Mouse (Mus musculus) T-helper 1 cell (primary cell): ENCODE results near the gene Trpm2.
"Not testable (repeated sequence)": the region's sequence is repeated elsewhere in the genome, so short reads cannot be mapped to it uniquely, and the experiment has no call there.

Experiments used
- in situ Hi-C: fragments of 300-600 bp; cut with MboI, MseI; formaldehyde crosslinking; loops from one replicate; pipeline ENCODE4 v1.15.1; 2025; ENCODE audit warnings: high pct_unique_total_duplicates

The Trpm2 gene

GRCm38 (mm10) chr10:77978351-77979350 is 8.3 kb upstream of the Trpm2 start, which contains the start of gene 1810043G02Rik:
1810043G02Rik (plus strand) TSS chr10:77978524.
- in situ Hi-C loops: no loop called here

- in situ Hi-C loops: no loop called here
Observed at GRCm38 (mm10) chr10:77976458-77977150, 6.2 kb upstream of the Trpm2 start.

- in situ Hi-C loops: no loop called here
Observed at GRCm38 (mm10) chr10:77975653-77976052, 5.3 kb upstream of the Trpm2 start.

DNA sequence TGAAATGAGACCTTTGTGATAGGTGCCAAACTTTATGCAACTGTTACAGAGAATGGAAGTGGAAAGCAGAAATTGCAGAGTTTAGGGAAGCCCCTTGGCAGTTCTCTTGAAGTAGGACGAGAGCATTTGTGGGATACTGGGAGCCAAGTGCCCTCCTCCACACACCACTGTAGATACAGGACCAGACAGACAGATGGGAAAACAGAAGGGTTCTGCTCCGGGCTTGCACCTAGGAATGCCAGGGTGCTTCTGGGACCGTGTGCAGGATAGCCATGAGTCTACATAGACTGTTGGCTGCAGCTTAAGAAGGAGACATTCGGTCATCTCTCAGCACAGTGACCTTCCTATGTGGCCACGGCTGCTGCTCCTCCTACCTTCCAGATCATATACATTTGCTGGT is 4.4 kb upstream of the Trpm2 start:
- in situ Hi-C loops: no loop called here

DNA sequence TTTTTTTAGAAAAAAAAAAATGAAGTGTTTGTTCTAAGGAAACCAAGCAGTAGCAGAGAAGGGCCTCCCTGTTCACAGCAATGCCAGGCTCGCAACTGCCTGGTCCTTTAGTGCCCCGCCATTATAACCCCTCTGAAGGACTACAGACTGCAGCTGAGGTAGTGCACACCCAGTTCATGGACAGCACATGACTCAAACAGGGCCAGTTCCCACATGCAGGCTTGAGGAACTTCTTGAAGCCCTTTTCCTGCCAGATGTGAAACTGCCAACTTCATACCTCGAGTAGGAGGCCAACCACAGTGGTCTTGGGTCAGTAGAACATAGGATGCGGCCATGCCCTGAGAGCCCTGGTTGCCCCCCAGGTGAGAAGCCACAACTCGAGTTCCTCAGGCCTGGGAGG is 4.0 kb upstream of the Trpm2 start:
- in situ Hi-C loops: no loop called here

- in situ Hi-C loops: no loop called here
Observed at GRCm38 (mm10) chr10:77971709-77972553, 1.6 kb upstream of the Trpm2 start.

DNA sequence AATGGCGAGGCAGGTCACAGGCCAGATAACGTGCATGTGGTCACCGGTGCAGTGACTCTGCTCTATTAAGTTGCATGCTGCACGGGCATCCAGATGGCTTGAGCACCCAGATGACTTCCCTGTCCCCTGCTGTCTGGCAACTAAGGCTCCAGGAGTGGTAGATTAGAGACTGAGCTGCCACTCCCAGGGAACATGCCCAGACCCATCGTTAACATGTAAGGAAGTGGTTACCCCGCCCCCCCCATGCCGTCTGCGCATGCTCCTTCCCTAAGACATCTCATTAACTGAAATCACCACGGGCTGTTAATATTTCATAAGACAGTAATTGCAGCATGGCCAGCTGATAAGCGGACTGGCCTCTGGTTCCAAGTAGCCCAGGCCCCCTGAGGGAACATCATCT is 828 bp upstream of the Trpm2 start:
- in situ Hi-C loops: no loop called here

- in situ Hi-C loops: no loop called here
Observed at GRCm38 (mm10) chr10:77969973-77970325, 414 bp downstream of the Trpm2 start.

GRCm38 (mm10) chr10:77969274-77969972 is 940 bp downstream of the Trpm2 start:
- in situ Hi-C loops: no loop called here

DNA sequence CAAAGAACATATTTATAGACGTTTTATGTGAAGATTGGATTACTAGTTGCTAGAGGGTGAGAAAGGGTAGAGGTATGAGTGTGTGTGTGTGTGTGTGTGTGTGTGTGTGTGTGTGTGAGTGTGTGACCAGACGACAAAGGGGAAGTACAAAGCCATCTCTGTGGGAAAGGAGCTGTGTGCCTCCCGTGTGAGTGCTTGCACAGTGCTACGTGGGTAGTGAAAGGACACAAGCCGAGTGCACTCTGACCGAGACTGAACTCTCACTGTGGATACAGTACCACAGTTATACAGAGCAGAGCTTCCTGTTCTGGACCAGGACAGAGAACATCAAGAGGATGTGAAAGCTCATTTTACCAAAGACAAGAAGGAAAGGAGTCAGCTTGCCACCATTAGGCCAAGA is 6.4 kb downstream of the Trpm2 start:
- in situ Hi-C loops: no loop called here

GRCm38 (mm10) chr10:77962725-77963124 is 7.6 kb downstream of the Trpm2 start:
- in situ Hi-C loops: no loop called here

GRCm38 (mm10) chr10:77950468-77950867 is 19.9 kb downstream of the Trpm2 start:
- in situ Hi-C loops: not testable (repeated sequence)

DNA sequence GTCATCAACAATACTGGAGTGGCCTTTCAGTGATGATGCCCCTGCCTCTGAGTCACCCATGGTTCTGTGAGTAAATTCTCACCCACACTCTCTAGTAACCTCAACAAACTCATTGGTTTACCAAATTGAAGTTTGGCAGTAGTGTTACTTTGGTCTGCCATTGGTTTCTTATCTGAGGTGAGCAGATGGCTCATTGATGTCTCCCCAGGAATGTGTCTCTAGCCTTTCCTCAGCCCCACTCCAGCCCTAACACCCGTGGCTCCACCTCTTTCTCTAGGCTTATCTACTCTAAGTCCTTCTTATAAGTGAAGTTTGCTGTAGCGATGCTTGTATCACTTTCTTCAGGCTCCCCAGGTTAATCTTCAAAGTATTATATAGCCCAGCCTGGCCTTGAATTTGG is 30.7 kb downstream of the Trpm2 start:
- in situ Hi-C loops: no loop called here

DNA sequence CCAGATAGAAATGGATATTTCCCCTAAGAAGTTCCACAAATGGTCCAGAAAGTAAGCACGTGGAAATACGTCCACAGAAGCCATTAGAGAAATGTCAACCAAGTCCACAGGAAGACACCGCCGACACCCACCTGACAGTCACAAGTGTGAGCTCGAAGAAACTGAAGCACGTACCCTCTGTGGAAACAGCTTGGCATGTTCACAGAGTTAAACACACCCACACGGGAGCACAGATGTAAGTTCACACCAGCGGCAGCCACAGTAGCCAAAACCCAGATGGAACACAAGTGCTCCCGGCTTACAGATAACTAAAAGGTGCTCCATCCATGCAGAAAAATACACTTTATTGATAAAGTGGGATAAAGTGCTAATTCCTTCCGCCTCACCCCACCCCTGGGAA is 43.0 kb downstream of the Trpm2 start:
- in situ Hi-C loops: no loop called here

- in situ Hi-C loops: no loop called here
Observed at GRCm38 (mm10) chr10:77926140-77926539, 44.2 kb downstream of the Trpm2 start.

DNA sequence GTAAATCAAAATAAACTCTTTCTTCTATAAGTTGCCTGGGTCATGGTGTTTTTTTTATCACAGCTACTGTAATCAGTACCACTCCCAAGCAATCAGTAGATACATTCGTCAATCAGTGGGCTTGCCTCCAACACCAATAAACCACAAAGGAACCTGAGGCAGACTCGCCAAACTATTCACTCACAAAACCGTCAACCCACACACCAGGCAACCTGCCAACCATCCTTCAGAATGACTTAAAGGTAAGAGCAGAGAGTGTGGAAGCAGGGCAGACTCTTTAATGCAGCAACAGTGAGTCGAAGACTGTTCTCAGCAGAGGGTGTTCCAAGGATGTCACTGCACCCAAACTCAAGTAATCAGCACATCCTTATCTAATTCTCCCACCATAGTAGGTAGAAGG is 47.7 kb downstream of the Trpm2 start:
- in situ Hi-C loops: no loop called here

- in situ Hi-C loops: no loop called here
Observed at GRCm38 (mm10) chr10:77921009-77921408, 49.4 kb downstream of the Trpm2 start.

DNA sequence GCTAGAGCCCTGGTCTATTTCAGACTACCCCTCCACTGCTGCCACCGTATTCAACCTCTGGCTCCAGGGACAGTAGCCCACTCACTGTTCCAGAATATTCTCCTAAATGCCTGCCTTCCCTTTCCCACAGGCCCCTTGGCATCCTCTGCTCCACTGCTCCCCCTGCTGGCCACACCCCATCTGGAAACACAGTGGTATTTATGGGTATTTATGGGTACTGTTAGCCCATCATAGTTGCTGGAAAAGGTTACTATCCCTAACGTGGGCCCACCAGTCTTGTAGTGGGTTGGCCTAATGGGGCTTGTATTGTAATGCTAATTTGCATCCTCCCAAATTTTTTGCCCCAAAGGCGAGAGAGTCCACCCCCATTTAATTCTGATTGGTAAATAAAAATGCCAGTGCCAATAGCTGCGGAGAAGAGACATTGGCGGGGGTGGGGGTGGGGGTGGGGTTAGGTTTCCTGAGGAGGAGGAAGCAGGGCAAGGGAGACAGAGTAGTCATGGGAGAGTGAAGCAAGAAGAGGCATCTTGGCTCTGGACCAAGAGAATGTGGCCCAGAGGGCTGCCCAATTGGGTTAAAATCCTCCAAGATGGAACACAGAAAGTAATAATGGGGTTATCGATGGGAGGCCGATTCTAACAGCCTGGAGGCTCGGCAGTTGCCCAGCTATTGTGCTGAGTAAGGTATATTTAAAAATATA is 53.6 kb downstream of the Trpm2 start:
- in situ Hi-C loops: no loop called here

DNA sequence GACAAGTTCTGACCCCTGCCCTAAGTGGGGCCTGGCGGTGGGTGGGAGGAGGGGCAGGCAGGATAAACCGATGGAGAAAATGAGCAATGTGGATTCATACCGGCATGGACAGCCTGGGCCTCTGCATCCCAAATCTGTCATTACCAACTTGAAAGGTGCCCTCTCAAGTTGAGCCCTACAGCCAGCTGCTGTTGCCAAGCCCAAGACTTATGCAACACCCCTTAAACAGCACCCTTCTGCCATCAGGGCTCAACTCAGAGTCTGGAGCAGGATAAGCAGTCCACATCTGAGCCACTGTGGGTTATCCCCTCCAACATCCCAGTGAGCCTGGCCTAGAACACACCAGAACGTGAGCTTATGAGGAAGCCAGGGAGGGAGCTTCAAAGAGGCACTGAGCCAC is 57.1 kb downstream of the Trpm2 start:
- in situ Hi-C loops: no loop called here

GRCm38 (mm10) chr10:77912605-77913004 is 57.8 kb downstream of the Trpm2 start:
- in situ Hi-C loops: no loop called here
